Mouse (Mus musculus) right cerebral cortex, postnatal 14 days (tissue): Measurements from ENCODE around the gene Upk1a.

Source experiments
- DNase-seq: peaks from one replicate; pipeline ENCODE4 v3.0.0; 2022

The Upk1a gene

GRCm38 (mm10) chr7:30602583-30602982 is 10.1 kb downstream of the Upk1a start:
- no peak for DNase-seq

GRCm38 (mm10) chr7:30600651-30601050 is 12.0 kb downstream of the Upk1a start:
- no peak for DNase-seq

GRCm38 (mm10) chr7:30599933-30600353 is 12.7 kb downstream of the Upk1a start:
- peak; percentile 92 for DNase-seq

GRCm38 (mm10) chr7:30598786-30599185 is 13.9 kb downstream of the Upk1a start, which contains the start of gene Zbtb32:
Gene Zbtb32, minus strand, starts transcription at chr7:30598909.
- DNase-seq = no peak

- DNase-seq = no peak
Observed at GRCm38 (mm10) chr7:30596811-30597210, 15.8 kb downstream of the Upk1a start.

GRCm38 (mm10) chr7:30596093-30596492 is 16.6 kb downstream of the Upk1a start:
- DNase-seq = no peak

GRCm38 (mm10) chr7:30594510-30595024 is 18.1 kb downstream of the Upk1a start:
- no peak for DNase-seq

GRCm38 (mm10) chr7:30593579-30594509 is 18.8 kb downstream of the Upk1a start:
- DNase-seq = no peak

- DNase-seq = no peak
Observed at GRCm38 (mm10) chr7:30592772-30593423, 19.7 kb downstream of the Upk1a start.

- no peak for DNase-seq
Observed at GRCm38 (mm10) chr7:30591605-30591951, 21.1 kb downstream of the Upk1a start.

GRCm38 (mm10) chr7:30590927-30591604 is 21.6 kb downstream of the Upk1a start:
- no peak for DNase-seq

GRCm38 (mm10) chr7:30589435-30590301 is 23.0 kb downstream of the Upk1a start:
- DNase-seq = peak; percentile 89

GRCm38 (mm10) chr7:30588676-30589434 is 23.8 kb downstream of the Upk1a start, which contains the start of gene Kmt2b:
Gene Kmt2b, minus strand, starts transcription at chr7:30588726.
- peak; percentile 96 for DNase-seq

- peak; percentile 53 for DNase-seq
Observed at GRCm38 (mm10) chr7:30587842-30588667, 24.6 kb downstream of the Upk1a start.

GRCm38 (mm10) chr7:30586455-30587020 is 26.1 kb downstream of the Upk1a start:
- DNase-seq = no peak

- no peak for DNase-seq
Observed at GRCm38 (mm10) chr7:30585170-30585569, 27.5 kb downstream of the Upk1a start.

GRCm38 (mm10) chr7:30584339-30584738 is 28.3 kb downstream of the Upk1a start:
- no peak for DNase-seq

- DNase-seq = no peak
Observed at GRCm38 (mm10) chr7:30581547-30581946, 31.1 kb downstream of the Upk1a start.

GRCm38 (mm10) chr7:30579950-30580349 is 32.7 kb downstream of the Upk1a start:
- DNase-seq = no peak

- no peak for DNase-seq
Observed at GRCm38 (mm10) chr7:30572969-30573368, 39.7 kb downstream of the Upk1a start.
